Mouse (Mus musculus) layer of hippocampus, postnatal 36 days (tissue): Measurements from ENCODE around the gene Mlh1. TPM values are rescaled to one million over a fixed set of nuclear protein-coding genes. Genes with fewer than 3 reads are reported as not detected.

ENCODE experiments used
- DNase-seq, 2 experiments: peaks; one replicate each; pipeline ENCODE4 v3.0.0; 2022
- total RNA-seq, 2 experiments: library from RNA; stranded (reverse); gene quantifications; 2 replicates each; pipeline ENCODE4 v1.2.3; 2021

Gene Mlh1
- total RNA-seq, 2 experiments from 2014 or later = 15.6 to 18.6 TPM

- DNase-seq = no peak
Observed at GRCm38 (mm10) chr9:111285676-111286075, 14.1 kb upstream of the Mlh1 start.

DNA sequence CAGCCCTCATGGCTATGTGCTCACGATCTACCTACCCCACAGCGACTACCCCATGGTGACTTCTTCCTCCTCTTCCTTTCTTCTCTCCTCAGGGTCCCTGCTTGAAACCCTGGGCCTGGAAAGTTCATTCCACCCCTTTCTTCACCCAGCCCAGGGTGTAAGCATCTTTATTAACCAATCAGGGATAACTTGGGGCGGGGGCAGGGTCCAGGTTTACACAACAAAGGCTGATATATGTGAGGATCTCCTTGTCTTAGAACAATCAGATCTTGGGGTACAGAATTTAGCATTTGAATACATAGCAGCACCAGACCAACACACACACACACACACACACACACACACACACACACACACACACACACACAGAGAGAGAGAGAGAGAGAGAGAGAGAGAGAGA is 13.5 kb upstream of the Mlh1 start:
- no peak for DNase-seq

GRCm38 (mm10) chr9:111275156-111275555 is 3.6 kb upstream of the Mlh1 start:
- no peak for DNase-seq

DNA sequence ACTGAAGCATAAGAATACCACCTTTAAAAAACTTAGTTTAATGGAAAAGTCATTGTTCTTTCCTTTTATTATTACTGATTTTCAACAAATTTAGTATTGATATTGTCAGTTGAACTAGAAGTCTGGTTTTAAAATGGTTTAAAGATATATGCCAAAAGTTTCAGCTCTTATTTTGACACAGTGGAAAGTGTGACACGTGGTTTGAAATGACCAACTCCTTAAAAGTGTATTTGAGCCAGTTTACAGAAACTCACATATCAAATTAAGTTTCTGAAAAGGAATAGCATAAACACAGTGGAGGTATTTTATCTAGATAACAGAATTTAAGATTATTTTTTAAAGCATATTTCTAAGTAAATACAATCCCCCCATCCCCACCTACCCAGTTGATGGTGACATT is 2.4 kb upstream of the Mlh1 start:
- no peak for DNase-seq

DNA sequence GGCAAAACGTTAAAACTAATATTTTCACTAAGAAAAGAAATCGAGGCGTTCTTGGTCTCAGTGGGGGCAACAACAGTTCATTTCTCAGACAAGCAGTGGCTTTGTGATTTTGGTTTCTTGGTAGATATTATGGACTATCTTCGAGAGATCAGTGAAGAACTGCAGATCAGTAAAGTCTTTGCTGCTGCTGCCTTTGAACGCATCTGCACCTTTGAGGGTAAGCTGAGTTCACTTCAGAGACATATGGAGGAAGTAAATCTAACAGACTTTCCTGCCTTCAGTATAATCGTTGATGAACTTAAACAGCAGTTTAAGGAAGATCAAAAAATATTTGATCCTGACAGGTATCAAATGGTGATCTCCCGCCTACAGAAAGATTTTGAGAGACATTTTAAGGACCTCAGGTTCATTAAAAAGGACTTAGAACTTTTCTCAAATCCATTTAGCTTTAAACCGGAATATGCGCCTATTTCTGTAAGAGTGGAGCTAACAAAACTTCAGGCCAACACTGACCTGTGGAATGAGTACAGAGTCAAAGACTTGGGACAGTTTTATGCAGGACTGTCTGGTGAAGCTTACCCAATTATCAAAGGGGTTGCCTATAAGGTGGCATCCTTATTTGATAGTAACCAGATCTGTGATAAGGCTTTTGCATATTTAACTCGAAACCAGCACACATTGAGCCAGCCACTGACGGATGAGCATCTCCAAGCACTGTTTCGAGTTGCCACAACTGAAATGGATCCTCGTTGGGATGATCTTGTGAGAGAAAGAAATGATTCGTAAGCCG is 1.6 kb upstream of the Mlh1 start:
- DNase-seq = no peak

- no peak for DNase-seq
Observed at GRCm38 (mm10) chr9:111272356-111272755, 765 bp upstream of the Mlh1 start.

DNA sequence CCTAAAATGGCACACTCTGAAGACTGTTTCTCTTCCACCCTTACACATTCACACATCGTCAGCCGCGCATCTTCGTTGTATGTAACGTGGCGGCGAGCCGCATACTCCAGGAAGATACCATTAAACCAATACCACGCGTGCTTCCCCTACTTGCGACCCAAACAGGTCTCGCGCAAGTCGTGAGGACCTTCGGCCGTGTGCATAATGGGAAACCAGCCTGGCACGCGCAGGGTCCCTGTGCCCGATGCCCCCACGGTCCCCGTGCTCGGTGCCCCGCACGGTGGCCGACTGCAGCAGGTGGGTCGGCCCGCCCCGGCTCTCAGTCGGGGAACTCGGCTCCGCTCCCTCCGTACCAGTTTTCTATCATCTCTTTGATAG is 546 bp downstream of the Mlh1 start:
- DNase-seq = no peak

GRCm38 (mm10) chr9:111270606-111271005 is 985 bp downstream of the Mlh1 start:
- DNase-seq = no peak

DNA sequence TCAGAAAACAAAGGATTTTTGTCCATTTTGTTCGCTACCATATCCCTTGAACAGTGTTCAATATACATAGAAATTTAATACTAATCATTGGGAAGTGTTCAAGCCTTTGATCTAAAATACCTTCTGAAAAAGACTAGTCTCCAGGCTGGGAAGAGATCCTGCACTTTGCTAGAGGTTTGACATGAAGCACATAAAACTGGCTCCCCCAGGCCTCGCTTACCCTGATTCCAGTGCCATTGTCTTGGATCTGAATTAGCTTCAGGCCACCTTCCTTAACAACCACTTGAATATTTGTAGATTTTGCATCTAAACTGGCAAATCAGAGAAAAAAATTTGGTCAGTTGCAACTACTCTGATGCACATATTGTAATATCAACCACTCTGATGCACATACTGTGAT is 3.6 kb downstream of the Mlh1 start:
- no peak for DNase-seq

DNA sequence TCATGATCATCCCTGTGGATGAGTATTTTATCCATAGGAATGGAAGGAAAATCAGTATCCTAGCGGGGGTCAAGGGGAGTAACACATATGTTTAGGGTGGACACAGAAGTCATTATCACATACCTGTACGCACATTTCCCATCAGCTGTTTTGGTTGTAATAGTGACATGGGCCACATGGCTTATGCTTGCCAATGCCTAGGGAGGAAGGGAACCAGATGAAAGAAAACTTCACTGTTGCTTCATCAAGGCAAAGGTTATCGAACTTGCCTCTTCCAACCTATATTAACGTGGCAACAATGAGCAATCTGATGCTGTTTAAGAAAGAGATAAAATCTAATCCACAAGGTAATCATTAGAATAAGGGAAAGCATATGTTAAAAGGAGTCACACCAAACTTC is 10.2 kb downstream of the Mlh1 start:
- no peak for DNase-seq

GRCm38 (mm10) chr9:111260360-111260985 is 11.1 kb downstream of the Mlh1 start:
- DNase-seq = peak in 1 of 2 experiments; percentile 43

GRCm38 (mm10) chr9:111252161-111252869 is 19.3 kb downstream of the Mlh1 start:
- no peak for DNase-seq

DNA sequence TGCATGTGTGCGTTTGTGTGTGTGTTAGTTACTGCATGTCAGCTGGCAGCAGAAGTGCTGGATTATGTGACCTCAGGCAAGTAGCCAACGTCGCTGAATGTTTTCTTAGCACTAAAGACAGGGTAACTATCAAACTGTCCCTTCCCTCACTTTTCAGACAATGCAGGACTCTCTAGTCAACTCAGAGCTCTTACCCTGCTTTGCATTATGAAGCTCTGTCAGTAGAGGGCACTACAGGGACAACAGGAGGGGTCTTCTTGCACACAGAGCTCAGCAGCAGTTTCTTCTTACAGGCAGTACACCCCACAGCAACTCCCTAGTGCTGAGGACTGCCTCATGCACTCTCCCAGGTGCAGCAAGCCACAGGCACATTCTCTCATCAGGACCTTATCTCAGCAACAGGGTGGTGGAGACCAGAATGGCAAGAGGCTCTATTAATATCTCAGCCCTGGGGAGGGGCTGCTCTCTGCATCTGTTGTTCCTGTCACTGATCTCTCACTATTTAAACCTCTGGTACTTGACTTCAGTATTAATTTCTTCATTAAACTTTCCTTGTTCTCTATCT is 23.8 kb downstream of the Mlh1 start:
- no peak for DNase-seq

- DNase-seq = no peak
Observed at GRCm38 (mm10) chr9:111245546-111245945, 26.0 kb downstream of the Mlh1 start.

GRCm38 (mm10) chr9:111243384-111243783 is 28.2 kb downstream of the Mlh1 start:
- DNase-seq = no peak

DNA sequence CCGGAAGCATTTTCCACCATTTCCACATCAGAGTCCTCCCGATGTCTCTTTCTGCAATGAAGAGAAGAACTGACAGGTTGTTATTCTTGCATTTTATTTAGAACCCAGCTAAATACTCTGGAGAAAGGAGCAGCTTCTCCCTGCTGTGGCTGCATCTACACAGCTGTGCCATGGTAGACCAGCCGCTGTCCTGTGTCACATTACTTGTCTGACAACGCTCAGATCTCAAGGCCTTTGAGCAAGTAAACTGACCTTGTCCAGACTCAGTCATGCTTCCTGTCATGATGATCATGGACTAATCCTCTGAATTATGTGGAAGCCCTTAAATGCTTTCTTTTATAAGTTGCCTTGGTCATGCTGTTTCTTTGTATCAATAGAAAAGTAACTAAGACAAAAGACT is 31.8 kb downstream of the Mlh1 start:
- DNase-seq = no peak

DNA sequence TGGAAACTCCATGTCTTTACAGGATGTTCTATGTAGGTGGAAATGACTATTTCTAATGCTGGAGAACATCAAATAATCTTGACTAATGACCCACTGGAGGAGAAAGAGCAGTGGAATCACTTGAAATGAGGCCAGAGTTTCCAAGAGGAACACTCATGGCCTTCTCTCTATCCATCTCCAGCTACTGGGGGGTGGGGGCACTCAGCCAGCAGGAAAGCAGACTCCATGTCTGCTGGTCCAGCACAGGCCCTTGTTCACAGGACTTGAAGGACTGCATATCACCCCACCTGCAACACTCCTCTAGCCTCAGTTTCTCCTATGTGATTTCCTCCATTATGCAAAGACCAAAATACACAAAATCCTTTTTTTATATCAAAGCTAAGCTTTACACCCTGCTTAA is 33.9 kb downstream of the Mlh1 start:
- no peak for DNase-seq

GRCm38 (mm10) chr9:111234701-111235100 is 36.9 kb downstream of the Mlh1 start:
- no peak for DNase-seq

GRCm38 (mm10) chr9:111228446-111228845 is 43.1 kb downstream of the Mlh1 start:
- DNase-seq = no peak

- no peak for DNase-seq
Observed at GRCm38 (mm10) chr9:111223406-111223805, 48.2 kb downstream of the Mlh1 start.

- DNase-seq = no peak
Observed at GRCm38 (mm10) chr9:111221580-111221979, 50.0 kb downstream of the Mlh1 start.

DNA sequence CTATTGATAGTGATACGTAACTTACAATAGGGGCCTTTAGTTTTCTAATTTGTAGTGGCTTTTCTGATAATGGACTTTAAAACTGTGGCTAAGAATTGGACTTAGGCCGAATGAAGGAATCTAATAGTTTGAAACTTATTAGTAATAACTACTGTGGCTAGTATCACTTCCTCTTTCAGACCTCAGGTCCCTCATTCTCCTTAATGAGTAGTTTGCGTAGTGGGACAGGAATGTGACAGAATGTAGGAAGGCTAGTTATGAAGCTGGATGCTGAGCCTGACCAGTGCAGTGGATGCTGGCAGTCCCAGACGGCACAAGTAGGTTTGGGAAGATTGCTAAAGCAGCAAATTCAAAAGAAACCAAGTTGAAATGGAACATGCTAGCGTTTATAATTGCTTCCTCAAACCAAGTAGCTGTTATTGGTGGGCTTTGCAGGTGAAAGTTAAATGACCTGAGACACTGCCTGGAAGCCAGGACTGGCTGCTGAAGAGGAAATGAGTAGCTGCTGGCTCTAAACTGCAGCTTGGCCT is 51.0 kb downstream of the Mlh1 start:
- no peak for DNase-seq

- DNase-seq = no peak
Observed at GRCm38 (mm10) chr9:111216424-111216823, 55.2 kb downstream of the Mlh1 start.
